Mouse (Mus musculus): ENCODE data around the gene Fign. TPM values are rescaled to one million over a fixed set of nuclear protein-coding genes. Genes with fewer than 3 reads are reported as not detected.

Fign gene
- polyA plus RNA-seq, 1 experiment from 2014 or later = 3.8 TPM

DNA sequence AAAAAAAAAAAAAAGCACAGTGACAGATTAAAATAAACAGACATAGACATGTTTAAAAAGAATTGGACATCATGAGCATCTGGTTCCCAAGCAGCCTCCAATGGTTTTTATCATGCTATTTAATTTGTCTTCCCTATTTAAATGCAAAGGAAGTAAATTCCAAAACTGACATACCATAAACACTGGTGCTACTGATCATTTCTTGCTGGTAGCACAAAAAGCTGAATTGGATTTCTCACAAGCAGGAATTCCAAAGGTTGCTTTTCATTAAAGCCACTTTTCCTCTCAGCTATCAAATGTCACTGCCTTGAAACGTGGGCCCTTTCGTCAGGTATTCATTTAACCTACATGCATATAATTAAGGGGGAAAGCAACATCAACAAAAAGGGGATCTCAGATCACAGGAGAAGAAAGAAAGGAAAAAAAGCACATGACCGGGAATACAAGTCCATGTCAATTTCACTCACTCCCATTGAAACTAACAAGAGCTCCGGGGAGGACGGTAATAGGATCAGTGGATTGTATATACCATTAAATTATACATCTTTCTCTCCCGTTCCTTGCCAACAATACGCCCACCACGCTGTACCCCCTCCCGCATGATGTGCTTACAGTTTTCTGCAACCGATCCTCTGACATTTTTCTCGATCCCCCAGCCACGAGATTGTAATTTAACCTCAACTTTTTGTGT lies 972 bp downstream of the Fign start:
- peak overlapping the region; percentile 95 for H3K27ac ChIP-seq (ENCODE audit: low read depth)

DNA sequence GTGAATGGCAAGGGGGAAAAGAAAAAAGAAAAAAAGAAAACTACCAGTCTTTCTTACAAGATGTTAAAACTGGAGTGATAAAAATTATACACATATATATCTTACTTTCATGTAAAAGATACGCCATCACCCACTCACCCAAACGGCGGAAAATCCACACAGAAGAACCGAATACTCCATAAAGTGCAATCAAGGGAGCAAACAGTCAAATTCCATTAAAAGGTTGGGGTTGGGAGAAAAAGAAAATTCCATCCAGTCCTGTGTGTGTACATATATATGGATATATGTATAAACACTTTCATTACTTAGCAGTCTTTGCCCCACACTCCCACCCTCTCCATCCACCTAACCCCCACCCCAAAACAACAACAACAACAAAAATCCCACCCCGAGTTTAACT lies 1.7 kb downstream of the Fign start:
- 0 out of 2 replicates have a peak, but pooled peaks cover 3% of the 10 kb centered on the region for H3K4me1 ChIP-seq (replicated peaks; ENCODE audit: control insufficient read depth, insufficient read depth, low read length)
- H3K36me3 ChIP-seq (ENCODE audit: control insufficient read depth, insufficient read depth, low read length) = no peaks in the 10 kb centered on the region
- no peaks in the 10 kb centered on the region for H3K27me3 ChIP-seq (replicated peaks; ENCODE audit: control insufficient read depth, insufficient read depth, low read length)
- ATAC-seq (replicated peaks; ENCODE audit: low FRiP score, low TSS enrichment, low read depth) (no peak), DNase-seq (ENCODE audit: low spot score) (no peak)
- H3K4me2 ChIP-seq (ENCODE audit: low read length) = peak overlapping the region; percentile 63
- no peaks in the 10 kb centered on the region for H3K9me3 ChIP-seq (ENCODE audit: control insufficient read depth, low read length)
- WGBS = 32% methylated on average over 5 of the region's 5 CpGs
- no peak overlapping the region for H3K9ac ChIP-seq (ENCODE audit: low read length)
- peak overlapping the region; percentile 77 for H3K4me3 ChIP-seq (ENCODE audit: low read depth, low read length)
- no peak overlapping the region for H3K27ac ChIP-seq (ENCODE audit: low read depth)

More for the DNA sequence above, 972 bp downstream of the Fign start:
- Histone ChIP-seq H3K4me2 (ENCODE audit: low read length) (peak overlapping the region; percentile 63), H3K4me3 (ENCODE audit: low read depth, low read length) (peak overlapping the region; percentile 77), H3K27me3 (replicated peaks; ENCODE audit: control insufficient read depth, insufficient read depth, low read length) (no peaks in the 10 kb centered on the region), H3K9ac (ENCODE audit: low read length) (peak overlapping the region; percentile 89), H3K4me1 (replicated peaks; ENCODE audit: control insufficient read depth, insufficient read depth, low read length) (0 out of 2 replicates have a peak, but pooled peaks cover 3% of the 10 kb centered on the region), H3K36me3 (ENCODE audit: control insufficient read depth, insufficient read depth, low read length) (no peaks in the 10 kb centered on the region), H3K9me3 (ENCODE audit: control insufficient read depth, low read length) (no peaks in the 10 kb centered on the region)
- ATAC-seq (replicated peaks; ENCODE audit: low FRiP score, low TSS enrichment, low read depth) (no peak), DNase-seq (ENCODE audit: low spot score) (no peak)
- under 1% methylated on average over 12 of the region's 12 CpGs for WGBS

DNA sequence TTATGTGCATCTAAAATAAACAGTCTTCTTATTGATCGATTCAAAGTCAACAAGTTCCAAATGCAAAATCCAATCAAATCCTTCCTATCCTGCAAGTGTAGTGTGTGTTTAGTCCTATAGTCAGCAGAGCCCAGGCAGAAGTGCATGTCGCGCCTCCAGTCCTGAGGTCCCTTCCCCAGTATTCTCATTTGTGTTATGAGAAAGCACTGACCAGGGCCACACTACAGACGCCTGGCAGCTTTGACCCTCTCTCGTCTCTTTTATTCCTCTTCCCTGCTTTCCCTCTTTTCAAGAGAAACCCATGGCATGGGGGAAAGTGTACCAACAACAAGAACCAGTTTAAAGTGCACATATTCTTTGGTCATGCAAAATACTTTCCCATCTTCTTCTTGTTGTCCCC lies 2.3 kb downstream of the Fign start:
- 35% methylated on average over 5 of the region's 5 CpGs for WGBS
- H3K9ac ChIP-seq (ENCODE audit: low read length) = peak overlapping the region; percentile 18; the same call in 1 of the 2 replicates
- peak overlapping the region; percentile 17 for H3K4me3 ChIP-seq (ENCODE audit: low read depth, low read length)
- ATAC-seq (replicated peaks; ENCODE audit: low FRiP score, low TSS enrichment, low read depth) (no peak), DNase-seq (ENCODE audit: low spot score) (no peak)
- no peak overlapping the region for H3K27ac ChIP-seq (ENCODE audit: low read depth)
- H3K36me3 ChIP-seq (ENCODE audit: control insufficient read depth, insufficient read depth, low read length) = no peaks in the 10 kb centered on the region
- H3K4me1 ChIP-seq (replicated peaks; ENCODE audit: control insufficient read depth, insufficient read depth, low read length) = 0 out of 2 replicates have a peak, but pooled peaks cover 3% of the 10 kb centered on the region
- H3K27me3 ChIP-seq (replicated peaks; ENCODE audit: control insufficient read depth, insufficient read depth, low read length) = no peaks in the 10 kb centered on the region
- peak overlapping the region; percentile 63 for H3K4me2 ChIP-seq (ENCODE audit: low read length)
- H3K9me3 ChIP-seq (ENCODE audit: control insufficient read depth, low read length) = no peaks in the 10 kb centered on the region

GRCm38 (mm10) chr2:64093087-64093486 lies 4.8 kb downstream of the Fign start:
- Histone ChIP-seq H3K27me3 (replicated peaks; ENCODE audit: control insufficient read depth, insufficient read depth, low read length) (no peaks in the 10 kb centered on the region), H3K4me1 (replicated peaks; ENCODE audit: control insufficient read depth, insufficient read depth, low read length) (0 out of 2 replicates have a peak, but pooled peaks cover 3% of the 10 kb centered on the region), H3K4me2 (ENCODE audit: low read length) (no peak overlapping the region), H3K9me3 (ENCODE audit: control insufficient read depth, low read length) (no peaks in the 10 kb centered on the region), H3K36me3 (ENCODE audit: control insufficient read depth, insufficient read depth, low read length) (no peaks in the 10 kb centered on the region), H3K4me3 (ENCODE audit: low read depth, low read length) (no peak overlapping the region), H3K9ac (ENCODE audit: low read length) (no peak overlapping the region), H3K27ac (ENCODE audit: low read depth) (no peak overlapping the region)
- ATAC-seq (replicated peaks; ENCODE audit: low FRiP score, low TSS enrichment, low read depth) (no peak), DNase-seq (ENCODE audit: low spot score) (no peak)
- 63% methylated on average over 6 of the region's 6 CpGs for WGBS

DNA sequence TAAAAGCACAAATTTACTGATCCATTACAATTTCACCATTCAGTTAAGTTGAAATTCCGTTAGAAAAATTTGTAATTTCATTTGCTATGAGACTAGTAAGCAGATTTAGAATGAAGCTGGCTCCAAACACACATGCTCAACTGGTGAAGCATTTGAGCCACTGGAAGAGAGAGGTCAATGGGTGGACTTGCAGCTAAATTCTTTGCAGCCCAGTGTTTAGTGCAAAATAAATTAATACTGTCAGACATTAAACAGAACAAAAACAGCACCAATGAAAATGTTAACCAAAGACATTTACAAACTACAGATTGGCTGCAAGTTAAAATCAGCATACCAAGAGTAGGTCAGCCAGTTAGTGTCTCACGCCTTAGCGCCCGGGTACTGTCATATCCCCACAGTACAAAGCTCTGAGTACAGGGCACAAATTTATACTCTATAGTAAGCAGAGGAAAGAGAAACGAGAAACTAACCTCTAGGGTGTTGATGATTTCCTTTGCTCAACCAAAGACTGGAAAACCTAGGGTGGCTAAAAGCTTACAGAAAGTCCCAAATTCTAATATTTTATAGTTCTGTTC lies 13.9 kb downstream of the Fign start:
- Histone ChIP-seq H3K27ac (ENCODE audit: low read depth) (no peak overlapping the region; the same call in 1 of the 2 replicates), H3K9me3 (ENCODE audit: control insufficient read depth, low read length) (no peaks in the 10 kb centered on the region), H3K27me3 (replicated peaks; ENCODE audit: control insufficient read depth, insufficient read depth, low read length) (no peaks in the 10 kb centered on the region), H3K36me3 (ENCODE audit: control insufficient read depth, insufficient read depth, low read length) (no peaks in the 10 kb centered on the region), H3K4me1 (replicated peaks; ENCODE audit: control insufficient read depth, insufficient read depth, low read length) (peaks cover 31% of the 10 kb centered on the region), H3K4me2 (ENCODE audit: low read length) (no peak overlapping the region), H3K4me3 (ENCODE audit: low read depth, low read length) (no peak overlapping the region), H3K9ac (ENCODE audit: low read length) (no peak overlapping the region)
- 43% methylated on average over 5 of the region's 5 CpGs for WGBS
- ATAC-seq (replicated peaks; ENCODE audit: low FRiP score, low TSS enrichment, low read depth) = no peak
- DNase-seq (ENCODE audit: low spot score) = no peak

- ATAC-seq (replicated peaks; ENCODE audit: low FRiP score, low TSS enrichment, low read depth) (no peak), DNase-seq (ENCODE audit: low spot score) (no peak)
- no peaks in the 10 kb centered on the region for H3K9me3 ChIP-seq (ENCODE audit: control insufficient read depth, low read length)
- no peaks in the 10 kb centered on the region for H3K27me3 ChIP-seq (replicated peaks; ENCODE audit: control insufficient read depth, insufficient read depth, low read length)
- no peak overlapping the region for H3K4me3 ChIP-seq (ENCODE audit: low read depth, low read length)
- WGBS = 25% methylated on average over 4 of the region's 4 CpGs
- no peak overlapping the region for H3K4me2 ChIP-seq (ENCODE audit: low read length)
- peaks cover 35% of the 10 kb centered on the region for H3K4me1 ChIP-seq (replicated peaks; ENCODE audit: control insufficient read depth, insufficient read depth, low read length)
- no peak overlapping the region for H3K9ac ChIP-seq (ENCODE audit: low read length)
- H3K27ac ChIP-seq (ENCODE audit: low read depth) = no peak overlapping the region
- no peaks in the 10 kb centered on the region for H3K36me3 ChIP-seq (ENCODE audit: control insufficient read depth, insufficient read depth, low read length)
Measured at GRCm38 (mm10) chr2:64079765-64080164, 18.1 kb downstream of the Fign start.

DNA sequence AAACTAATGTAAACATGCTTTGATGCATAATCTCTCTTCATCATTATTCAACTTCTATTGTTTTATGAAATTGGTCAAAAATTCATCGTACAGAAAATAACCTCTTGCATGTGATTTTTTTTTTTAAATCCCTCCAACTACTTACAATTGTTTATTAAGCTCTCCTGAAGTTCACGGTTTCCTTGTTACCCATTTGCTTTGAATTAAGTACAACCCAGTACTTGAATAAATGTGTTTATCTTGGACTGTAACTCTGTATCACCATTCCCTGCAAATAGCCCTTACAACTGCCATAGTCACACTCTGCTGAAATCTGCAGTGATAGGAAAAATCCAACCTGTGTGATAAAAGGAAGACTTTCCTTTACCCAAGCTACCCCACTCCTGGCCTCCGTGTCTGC lies 19.3 kb downstream of the Fign start:
- ATAC-seq (replicated peaks; ENCODE audit: low FRiP score, low TSS enrichment, low read depth) (no peak), DNase-seq (ENCODE audit: low spot score) (no peak)
- H3K4me1 ChIP-seq (replicated peaks; ENCODE audit: control insufficient read depth, insufficient read depth, low read length) = peaks cover 31% of the 10 kb centered on the region
- WGBS = 58% methylated on average over 3 of the region's 3 CpGs
- H3K4me3 ChIP-seq (ENCODE audit: low read depth, low read length) = no peak overlapping the region
- H3K9ac ChIP-seq (ENCODE audit: low read length) = no peak overlapping the region
- no peaks in the 10 kb centered on the region for H3K27me3 ChIP-seq (replicated peaks; ENCODE audit: control insufficient read depth, insufficient read depth, low read length)
- H3K36me3 ChIP-seq (ENCODE audit: control insufficient read depth, insufficient read depth, low read length) = no peaks in the 10 kb centered on the region
- no peak overlapping the region for H3K4me2 ChIP-seq (ENCODE audit: low read length)
- H3K27ac ChIP-seq (ENCODE audit: low read depth) = no peak overlapping the region
- no peaks in the 10 kb centered on the region for H3K9me3 ChIP-seq (ENCODE audit: control insufficient read depth, low read length)

DNA sequence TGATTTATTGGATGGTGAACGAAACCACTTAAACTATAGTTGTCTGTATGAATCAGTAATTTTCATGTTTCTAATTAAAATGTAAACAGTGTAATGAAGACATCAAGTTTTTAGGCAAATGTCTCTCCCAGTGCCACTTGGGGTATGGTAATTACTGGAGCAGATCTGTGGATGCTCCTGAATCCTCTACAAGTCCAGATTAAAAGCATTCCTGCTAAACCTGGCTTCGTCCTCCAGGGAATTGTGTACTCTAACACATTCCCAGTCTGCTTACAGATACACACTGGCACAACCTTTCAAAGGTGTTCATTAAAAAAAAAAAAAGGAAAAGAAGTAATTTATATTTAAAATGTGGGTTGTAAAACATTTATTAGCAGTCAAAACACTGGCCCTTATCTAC lies 20.0 kb downstream of the Fign start:
- Histone ChIP-seq H3K4me2 (ENCODE audit: low read length) (no peak overlapping the region), H3K27ac (ENCODE audit: low read depth) (no peak overlapping the region), H3K4me1 (replicated peaks; ENCODE audit: control insufficient read depth, insufficient read depth, low read length) (peaks cover 25% of the 10 kb centered on the region; the same call in 1 of the 2 replicates), H3K9me3 (ENCODE audit: control insufficient read depth, low read length) (no peaks in the 10 kb centered on the region), H3K36me3 (ENCODE audit: control insufficient read depth, insufficient read depth, low read length) (no peaks in the 10 kb centered on the region), H3K4me3 (ENCODE audit: low read depth, low read length) (no peak overlapping the region), H3K27me3 (replicated peaks; ENCODE audit: control insufficient read depth, insufficient read depth, low read length) (no peaks in the 10 kb centered on the region), H3K9ac (ENCODE audit: low read length) (no peak overlapping the region)
- DNase-seq (ENCODE audit: low spot score) = no peak
- ATAC-seq (replicated peaks; ENCODE audit: low FRiP score, low TSS enrichment, low read depth) = no peak
- 77% methylated on average over 2 of the region's 2 CpGs for whole genome bisulfite sequencing

DNA sequence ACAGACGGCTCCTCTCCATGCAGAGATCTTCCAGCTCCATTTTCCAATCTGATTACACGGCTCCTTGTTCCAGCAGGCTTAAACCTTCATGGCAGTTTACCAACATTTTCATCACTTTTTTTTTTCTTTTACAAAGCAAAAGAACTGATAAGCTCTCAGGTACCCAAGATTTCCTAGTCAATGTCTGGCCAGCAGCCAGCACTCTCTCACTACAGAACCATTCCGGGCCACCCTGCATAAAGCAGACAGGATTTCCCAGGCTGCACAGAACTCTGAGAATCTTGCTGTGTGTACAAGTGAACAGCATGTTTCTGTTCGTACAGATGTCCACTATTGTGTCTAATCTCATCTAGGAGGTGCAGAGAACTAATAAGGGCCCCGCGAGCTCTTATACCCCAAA lies 22.0 kb downstream of the Fign start:
- 52% methylated on average over 6 of the region's 6 CpGs for WGBS
- Histone ChIP-seq H3K4me2 (ENCODE audit: low read length) (no peak overlapping the region), H3K27ac (ENCODE audit: low read depth) (no peak overlapping the region), H3K9ac (ENCODE audit: low read length) (no peak overlapping the region), H3K9me3 (ENCODE audit: control insufficient read depth, low read length) (no peaks in the 10 kb centered on the region), H3K27me3 (replicated peaks; ENCODE audit: control insufficient read depth, insufficient read depth, low read length) (no peaks in the 10 kb centered on the region), H3K4me1 (replicated peaks; ENCODE audit: control insufficient read depth, insufficient read depth, low read length) (peaks cover 21% of the 10 kb centered on the region; the same call in 1 of the 2 replicates), H3K4me3 (ENCODE audit: low read depth, low read length) (no peak overlapping the region), H3K36me3 (ENCODE audit: control insufficient read depth, insufficient read depth, low read length) (no peaks in the 10 kb centered on the region)
- no peak for ATAC-seq (replicated peaks; ENCODE audit: low FRiP score, low TSS enrichment, low read depth)
- no peak for DNase-seq (ENCODE audit: low spot score)
